In genomic region chr1:138877470-138878254, GRCm38 (mm10) we compare ENCODE assay signal across 28 mouse cellular contexts. TPM values are rescaled to one million over a fixed set of nuclear protein-coding genes. Genes with fewer than 3 reads are reported as not detected.
DNase-seq lines count a peak whose midpoint lies in the region; ATAC-seq lines count a peak whose summit lies in the region.
"Had no signal": no experiment of that assay in that cellular context is flagged by ENCODE, and none has a peak within 500 bp of the region (broad histone marks: within the 10 kb centered on the region; RNA-seq: fewer than 3 reads in every experiment).

No protein-coding gene starts in this region.

- H3K27me3 ChIP-seq in hindbrain, embryonic 14.5 days (ENCODE audit: control insufficient read depth, insufficient read depth, low read length), result no peaks in the 10 kb centered on the region
- H3K27me3 ChIP-seq in hindbrain, embryonic 11.5 days (ENCODE audit: control insufficient read depth, insufficient read depth, low read length), result no peaks in the 10 kb centered on the region
- H3K27me3 ChIP-seq in kidney, embryonic 16.5 days (ENCODE audit: insufficient read depth, low read length), result no peaks in the 10 kb centered on the region
- H3K27me3 ChIP-seq: embryonic facial prominence, embryonic 15.5 days; forebrain, embryonic 15.5 days; heart, embryonic 15.5 days; hindbrain, embryonic 12.5 days; liver, embryonic 12.5 days had no signal

- no peaks in the 10 kb centered on the region for H3K4me1 ChIP-seq in hindbrain, embryonic 14.5 days (replicated peaks; ENCODE audit: control insufficient read depth, insufficient read depth, low read length)
- H3K4me1 ChIP-seq in hindbrain, embryonic 11.5 days (replicated peaks; ENCODE audit: control insufficient read depth, insufficient read depth, low read length), result no peaks in the 10 kb centered on the region
- H3K4me1 ChIP-seq in kidney, embryonic 16.5 days (ENCODE audit: insufficient read depth, low read length), result no peaks in the 10 kb centered on the region
- H3K4me1 ChIP-seq: embryonic facial prominence, embryonic 15.5 days; heart, embryonic 10.5 days; heart, embryonic 15.5 days; hindbrain, embryonic 12.5 days; liver, embryonic 12.5 days had no signal

- H3K9me3 ChIP-seq in hindbrain, embryonic 14.5 days (ENCODE audit: control insufficient read depth, low read length), result no peaks in the 10 kb centered on the region
- H3K9me3 ChIP-seq in hindbrain, embryonic 11.5 days (ENCODE audit: control insufficient read depth, low read length), result no peaks in the 10 kb centered on the region
- no peaks in the 10 kb centered on the region; the same call in 1 of the 2 replicates for H3K9me3 ChIP-seq in kidney, embryonic 16.5 days (ENCODE audit: low read length)
- H3K9me3 ChIP-seq: embryonic facial prominence, embryonic 15.5 days; forebrain, embryonic 15.5 days; heart, embryonic 10.5 days; heart, embryonic 15.5 days; liver, embryonic 12.5 days had no signal

- WGBS in hindbrain, embryonic 14.5 days, result 95% methylated on average over 14 of the region's 14 CpGs
- 92% methylated on average over 14 of the region's 14 CpGs for WGBS in hindbrain, embryonic 11.5 days
- 80% methylated on average over 14 of the region's 14 CpGs for whole genome bisulfite sequencing in kidney, embryonic 16.5 days

- peak; percentile 14 for DNase-seq in hindbrain, embryonic 14.5 days (ENCODE audit: low spot score)
- DNase-seq in hindbrain, embryonic 11.5 days (ENCODE audit: low spot score), result no peak
- peak; percentile 28 for DNase-seq in Muller cell, postnatal 12 days (ENCODE audit: inconsistent ontology term)
- DNase-seq in retina, embryonic 14.5 days (ENCODE audit: low spot score), result peak; percentile 78
- DNase-seq in urinary bladder, adult 2 months (ENCODE audit: low spot score), result no peak
- DNase-seq in frontal cortex, postnatal 36 days (ENCODE audit: low spot score in 2 of 2), result no peak
- DNase-seq: adrenal gland, postnatal 14 days; cerebellum, adult 2 months; cerebellum, postnatal 14 days; gastrocnemius, postnatal 14 days; left cerebral cortex, postnatal 4 days; liver, postnatal 0 days; lung, postnatal 36 days; right cerebral cortex, postnatal 4 days; thymus, adult 18-20 months; thymus, postnatal 25 days had no signal

- no peak overlapping the region for H3K4me2 ChIP-seq in hindbrain, embryonic 14.5 days (replicated peaks)
- no peak overlapping the region for H3K4me2 ChIP-seq in hindbrain, embryonic 11.5 days (replicated peaks; ENCODE audit: low read depth, low read length)
- H3K4me2 ChIP-seq in kidney, embryonic 16.5 days (replicated peaks; ENCODE audit: low read depth, low read length), result no peak overlapping the region
- H3K4me2 ChIP-seq: forebrain, embryonic 15.5 days; heart, embryonic 15.5 days; hindbrain, embryonic 12.5 days; liver, embryonic 12.5 days; midbrain, embryonic 11.5 days had no signal

- no peaks in the 10 kb centered on the region for H3K36me3 ChIP-seq in hindbrain, embryonic 14.5 days (replicated peaks; ENCODE audit: control insufficient read depth, insufficient read depth)
- H3K36me3 ChIP-seq in hindbrain, embryonic 11.5 days (ENCODE audit: control insufficient read depth, insufficient read depth, low read length), result no peaks in the 10 kb centered on the region
- no peaks in the 10 kb centered on the region for H3K36me3 ChIP-seq in kidney, embryonic 16.5 days (ENCODE audit: insufficient read depth, low read length)
- H3K36me3 ChIP-seq: embryonic facial prominence, embryonic 15.5 days; forebrain, embryonic 15.5 days; heart, embryonic 10.5 days; heart, embryonic 15.5 days; hindbrain, embryonic 12.5 days; liver, embryonic 12.5 days had no signal

- no peak for ATAC-seq in hindbrain, embryonic 14.5 days (ENCODE audit: low FRiP score)
- no peak for ATAC-seq in hindbrain, embryonic 11.5 days (ENCODE audit: low FRiP score)
- ATAC-seq in kidney, embryonic 16.5 days (ENCODE audit: low FRiP score, low TSS enrichment), result peak; percentile 51; the same call in 1 of the 2 replicates
- ATAC-seq: forebrain, embryonic 15.5 days; intestine, embryonic 16.5 days; liver, embryonic 12.5 days; liver, postnatal 0 days; midbrain, embryonic 16.5 days had no signal

- no peak overlapping the region for H3K4me3 ChIP-seq in hindbrain, embryonic 14.5 days (replicated peaks; ENCODE audit: low read length)
- H3K4me3 ChIP-seq in hindbrain, embryonic 11.5 days (ENCODE audit: low read depth, low read length), result no peak overlapping the region
- no peak overlapping the region for H3K4me3 ChIP-seq in kidney, embryonic 16.5 days (ENCODE audit: low read length)
- H3K4me3 ChIP-seq: forebrain, embryonic 15.5 days; heart, embryonic 10.5 days; heart, embryonic 15.5 days; hindbrain, embryonic 12.5 days; liver, embryonic 12.5 days had no signal

- H3K27ac ChIP-seq in hindbrain, embryonic 14.5 days, result no peak overlapping the region
- H3K27ac ChIP-seq in hindbrain, embryonic 11.5 days (ENCODE audit: low read depth, low read length), result no peak overlapping the region
- H3K27ac ChIP-seq in kidney, embryonic 16.5 days (ENCODE audit: low read length), result no peak overlapping the region
- H3K27ac ChIP-seq: embryonic facial prominence, embryonic 15.5 days; forebrain, embryonic 15.5 days; heart, embryonic 10.5 days; heart, embryonic 15.5 days; hindbrain, embryonic 12.5 days; liver, embryonic 12.5 days; stomach, postnatal 0 days had no signal

- no peak overlapping the region for H3K9ac ChIP-seq in hindbrain, embryonic 14.5 days
- no peak overlapping the region for H3K9ac ChIP-seq in hindbrain, embryonic 11.5 days (ENCODE audit: low read depth, low read length)
- no peak overlapping the region for H3K9ac ChIP-seq in kidney, embryonic 16.5 days (replicated peaks; ENCODE audit: low read length)
- H3K9ac ChIP-seq: embryonic facial prominence, embryonic 15.5 days; forebrain, embryonic 15.5 days; heart, embryonic 15.5 days; hindbrain, embryonic 12.5 days; liver, embryonic 12.5 days; liver, postnatal 0 days had no signal

RNA-seq across cellular contexts. Expression of gene 2310009B15Rik, which starts 21.0 kb away (rescaled TPM):
- 32.5 and 37.1 TPM in 2 replicates for polyA plus RNA-seq in hindbrain, embryonic 14.5 days (2014; fragmentation: Nextera tagmentation; extraction: Ambion mirVana)
- polyA plus RNA-seq in hindbrain, embryonic 11.5 days (2014; fragmentation: Nextera tagmentation; extraction: Ambion mirVana), result 42.4 and 44.6 TPM in 2 replicates
- 38.7 and 39.0 TPM in 2 replicates for polyA plus RNA-seq in kidney, embryonic 16.5 days (2015; fragmentation: Nextera tagmentation; extraction: Ambion mirVana)
- polyA plus RNA-seq in urinary bladder, adult 2 months (2012; rRNA removed), result 23.7 and 27.9 TPM in 2 replicates

RNA-seq across cellular contexts. Expression of gene Lhx9, which starts 29.3 kb away (rescaled TPM):
- 9.5 and 18.5 TPM in 2 replicates for polyA plus RNA-seq in hindbrain, embryonic 14.5 days (2014; fragmentation: Nextera tagmentation; extraction: Ambion mirVana)
- polyA plus RNA-seq in hindbrain, embryonic 11.5 days (2014; fragmentation: Nextera tagmentation; extraction: Ambion mirVana), result 31.4 and 32.1 TPM in 2 replicates
- 0.18 and 0.32 TPM in 2 replicates for polyA plus RNA-seq in kidney, embryonic 16.5 days (2015; fragmentation: Nextera tagmentation; extraction: Ambion mirVana)
- polyA plus RNA-seq in urinary bladder, adult 2 months (2012; rRNA removed), result 0.03 TPM in 1 of 2 replicates, not detected in the other
- polyA plus RNA-seq: lung, embryonic 16.5 days had no signal

Comparison
In these comparisons a context has a peak if more than half of its experiments do, and no peak if none do; other contexts are left out.
1. DNase-seq: peak in hindbrain, embryonic 14.5 days (single experiment), Muller cell, postnatal 12 days (single experiment) and retina, embryonic 14.5 days (single experiment); none in hindbrain, embryonic 11.5 days (single experiment), urinary bladder, adult 2 months (single experiment) and frontal cortex, postnatal 36 days (0 of 2).